Mouse (Mus musculus): Measurements from ENCODE around the gene Rabep2. TPM values are rescaled to one million over a fixed set of nuclear protein-coding genes. Genes with fewer than 3 reads are reported as not detected.

Gene Rabep2
- total RNA-seq, 2 experiments from 2014 or later, result 6.7 to 21.4 TPM

- 0 out of 2 replicates have a peak, but pooled peaks have one; percentile 2 for ATAC-seq (ENCODE audit: poor library complexity, severe bottlenecking)
These were observed 942 bp downstream of the Rabep2 start for GRCm38 (mm10) chr7:126429503-126429898.

GRCm38 (mm10) chr7:126430167-126430566 is 1.6 kb downstream of the Rabep2 start:
- ATAC-seq (ENCODE audit: poor library complexity, severe bottlenecking), result no peak

- ATAC-seq (ENCODE audit: poor library complexity, severe bottlenecking), result no peak
These were observed 6.2 kb downstream of the Rabep2 start for GRCm38 (mm10) chr7:126434726-126435125.

- no peak for ATAC-seq (ENCODE audit: poor library complexity, severe bottlenecking)
These were observed 7.2 kb downstream of the Rabep2 start for GRCm38 (mm10) chr7:126435801-126436200.

GRCm38 (mm10) chr7:126436851-126437250 is 8.3 kb downstream of the Rabep2 start:
- ATAC-seq (ENCODE audit: poor library complexity, severe bottlenecking), result peak; percentile 93

- ATAC-seq (ENCODE audit: poor library complexity, severe bottlenecking), result no peak
These were observed 11.6 kb downstream of the Rabep2 start for GRCm38 (mm10) chr7:126440134-126440533.

GRCm38 (mm10) chr7:126443997-126444396 is 15.4 kb downstream of the Rabep2 start:
- no peak for ATAC-seq (ENCODE audit: poor library complexity, severe bottlenecking)

- ATAC-seq (ENCODE audit: poor library complexity, severe bottlenecking), result no peak
These were observed 16.0 kb downstream of the Rabep2 start for GRCm38 (mm10) chr7:126444536-126444935.

- no peak for ATAC-seq (ENCODE audit: poor library complexity, severe bottlenecking)
These were observed 16.7 kb downstream of the Rabep2 start for GRCm38 (mm10) chr7:126445104-126445815.

GRCm38 (mm10) chr7:126446217-126446616 is 17.7 kb downstream of the Rabep2 start:
- no peak for ATAC-seq (ENCODE audit: poor library complexity, severe bottlenecking)

GRCm38 (mm10) chr7:126448481-126448880 is 19.9 kb downstream of the Rabep2 start:
- ATAC-seq (ENCODE audit: poor library complexity, severe bottlenecking), result peak; percentile 89

- ATAC-seq (ENCODE audit: poor library complexity, severe bottlenecking), result no peak
These were observed 21.4 kb downstream of the Rabep2 start for GRCm38 (mm10) chr7:126449991-126450390.

- no peak for ATAC-seq (ENCODE audit: poor library complexity, severe bottlenecking)
These were observed 22.1 kb downstream of the Rabep2 start for GRCm38 (mm10) chr7:126450641-126451040.

GRCm38 (mm10) chr7:126452244-126452643 is 23.7 kb downstream of the Rabep2 start:
- no peak for ATAC-seq (ENCODE audit: poor library complexity, severe bottlenecking)

- no peak for ATAC-seq (ENCODE audit: poor library complexity, severe bottlenecking)
These were observed 25.3 kb downstream of the Rabep2 start for GRCm38 (mm10) chr7:126453861-126454260.

GRCm38 (mm10) chr7:126455242-126455641 is 26.7 kb downstream of the Rabep2 start:
- no peak for ATAC-seq (ENCODE audit: poor library complexity, severe bottlenecking)

GRCm38 (mm10) chr7:126456382-126457266 is 28.1 kb downstream of the Rabep2 start:
- no peak for ATAC-seq (ENCODE audit: poor library complexity, severe bottlenecking)

- no peak for ATAC-seq (ENCODE audit: poor library complexity, severe bottlenecking)
These were observed 29.7 kb downstream of the Rabep2 start for GRCm38 (mm10) chr7:126458225-126458624.

GRCm38 (mm10) chr7:126458844-126459618 is 30.5 kb downstream of the Rabep2 start:
- no peak for ATAC-seq (ENCODE audit: poor library complexity, severe bottlenecking)

- no peak for ATAC-seq (ENCODE audit: poor library complexity, severe bottlenecking)
These were observed 32.3 kb downstream of the Rabep2 start for GRCm38 (mm10) chr7:126460623-126461399.

Measured in megakaryocyte, adult 5-6 weeks (primary cell).